Mouse (Mus musculus) embryo, embryonic 11 days (tissue): Measurements from ENCODE around the gene Cnn1.
"Not testable (repeated sequence)": the region's sequence is repeated elsewhere in the genome, so short reads cannot be mapped to it uniquely, and the experiment has no call there.

Experiments used
- DNase-seq: peaks from one replicate; pipeline ENCODE4 v3.0.0-alpha.2; 2015

Gene Cnn1

DNA sequence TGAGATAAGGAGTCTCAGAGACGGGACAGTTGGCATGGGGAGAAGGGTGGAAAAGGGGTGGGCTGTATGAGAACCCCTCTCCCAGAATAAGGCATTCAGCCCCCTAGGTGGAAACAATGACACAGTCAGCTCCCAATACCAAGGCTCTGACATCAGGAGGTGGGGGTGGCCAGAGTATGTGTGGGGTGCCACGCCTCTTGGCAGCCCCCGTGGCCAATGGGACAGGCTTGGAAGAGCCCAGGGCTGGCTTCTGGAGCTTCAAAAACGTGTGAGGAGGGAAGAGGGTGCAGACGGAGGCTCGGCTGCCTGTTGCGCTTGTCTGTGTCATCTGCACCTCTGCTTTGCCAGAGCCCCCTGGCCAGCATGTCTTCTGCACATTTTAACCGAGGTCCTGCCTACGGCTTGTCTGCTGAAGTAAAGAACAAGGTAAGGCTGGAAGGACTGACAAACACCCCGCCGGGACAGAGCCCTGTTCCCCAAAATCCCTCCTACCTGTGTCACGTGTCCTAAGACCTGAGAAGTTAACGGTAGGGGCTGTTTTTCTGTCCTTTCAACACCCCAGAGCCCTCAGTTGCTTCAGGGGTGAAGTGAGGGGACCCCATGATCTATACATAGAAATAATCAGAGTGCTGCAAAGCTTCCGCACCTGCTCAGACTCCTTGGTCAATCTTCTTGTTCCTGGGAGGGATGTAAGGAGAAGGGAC is at the start of gene Cnn1:
Gene Cnn1 (plus strand): TSS at position 224 of the 704 bp plus-strand sequence.
- DNase-seq: peak; percentile 29

DNA sequence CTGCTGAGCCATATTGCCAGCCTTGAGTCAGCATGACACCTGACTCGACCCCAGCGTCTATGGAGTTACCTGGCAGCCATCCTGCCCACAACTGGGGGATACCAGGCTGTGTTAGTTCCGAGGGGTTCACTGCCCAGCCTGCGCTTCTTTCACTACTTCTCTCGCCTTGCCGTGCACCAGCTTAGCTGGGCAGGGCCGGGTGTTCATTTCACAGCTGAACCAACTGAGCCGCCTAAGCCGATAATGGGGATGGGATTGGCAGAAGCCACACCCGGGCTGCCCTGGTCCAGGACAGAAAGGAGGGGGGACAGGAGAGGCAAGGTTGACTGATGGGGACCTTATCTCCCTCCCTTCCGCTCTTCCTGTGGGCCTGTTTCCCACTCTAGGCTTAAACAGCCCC is 49.7 kb upstream of the Cnn1 start:
- no peak for DNase-seq

DNA sequence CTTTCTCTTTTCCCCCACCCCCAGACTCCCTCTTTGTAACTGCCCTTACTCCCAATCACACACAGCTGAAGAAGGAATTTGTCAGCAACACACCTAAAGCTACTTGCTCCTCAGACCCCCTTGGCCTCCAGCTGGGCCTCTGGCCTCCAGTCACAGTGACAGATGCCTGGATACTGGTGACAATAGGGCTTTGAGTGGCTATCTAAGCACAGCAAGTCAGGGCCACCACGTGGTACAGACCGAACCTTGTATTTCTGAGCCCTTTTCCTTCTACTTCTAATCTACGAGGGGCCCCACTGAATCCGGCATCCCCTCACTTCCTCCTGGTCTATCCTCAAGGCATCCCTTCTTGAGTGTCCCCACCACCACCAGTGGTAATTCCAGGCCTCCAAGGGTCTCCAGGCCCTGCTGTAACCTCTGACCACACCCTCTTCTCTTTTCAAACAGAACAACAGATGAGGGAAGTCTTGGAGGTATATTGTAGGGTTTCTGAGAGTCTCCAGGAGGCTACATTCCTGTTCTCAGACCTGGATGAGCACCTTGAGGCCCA is 49.2 kb upstream of the Cnn1 start:
- DNase-seq: peak; percentile 39

DNA sequence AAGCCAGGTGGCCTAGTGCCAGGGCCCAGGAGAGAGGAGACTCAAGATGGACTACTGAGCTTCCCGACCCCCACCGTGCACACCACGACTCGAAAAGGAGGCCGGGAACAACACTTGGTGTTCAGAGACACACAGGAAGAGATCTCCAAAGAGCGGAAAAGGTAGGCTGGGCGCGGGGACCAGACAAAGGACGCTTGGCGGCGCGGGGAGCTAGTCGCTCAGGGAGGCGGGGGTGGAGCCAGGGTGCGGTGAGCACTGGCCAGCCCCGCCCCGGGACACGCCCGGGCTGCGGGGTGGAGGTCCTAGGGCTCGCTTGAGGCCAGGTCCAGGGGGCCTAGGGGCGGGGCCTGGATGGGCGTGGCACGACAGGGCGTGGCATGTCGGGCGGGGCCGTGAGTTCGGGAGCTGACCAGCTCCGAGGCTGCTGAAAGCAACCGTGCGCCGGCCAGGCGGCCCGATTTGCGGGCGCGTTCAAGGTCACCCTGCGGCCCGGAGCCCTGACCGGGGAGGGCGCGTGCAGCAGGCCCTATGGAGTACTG is 48.6 kb upstream of the Cnn1 start:
- DNase-seq: peak; percentile 87

DNA sequence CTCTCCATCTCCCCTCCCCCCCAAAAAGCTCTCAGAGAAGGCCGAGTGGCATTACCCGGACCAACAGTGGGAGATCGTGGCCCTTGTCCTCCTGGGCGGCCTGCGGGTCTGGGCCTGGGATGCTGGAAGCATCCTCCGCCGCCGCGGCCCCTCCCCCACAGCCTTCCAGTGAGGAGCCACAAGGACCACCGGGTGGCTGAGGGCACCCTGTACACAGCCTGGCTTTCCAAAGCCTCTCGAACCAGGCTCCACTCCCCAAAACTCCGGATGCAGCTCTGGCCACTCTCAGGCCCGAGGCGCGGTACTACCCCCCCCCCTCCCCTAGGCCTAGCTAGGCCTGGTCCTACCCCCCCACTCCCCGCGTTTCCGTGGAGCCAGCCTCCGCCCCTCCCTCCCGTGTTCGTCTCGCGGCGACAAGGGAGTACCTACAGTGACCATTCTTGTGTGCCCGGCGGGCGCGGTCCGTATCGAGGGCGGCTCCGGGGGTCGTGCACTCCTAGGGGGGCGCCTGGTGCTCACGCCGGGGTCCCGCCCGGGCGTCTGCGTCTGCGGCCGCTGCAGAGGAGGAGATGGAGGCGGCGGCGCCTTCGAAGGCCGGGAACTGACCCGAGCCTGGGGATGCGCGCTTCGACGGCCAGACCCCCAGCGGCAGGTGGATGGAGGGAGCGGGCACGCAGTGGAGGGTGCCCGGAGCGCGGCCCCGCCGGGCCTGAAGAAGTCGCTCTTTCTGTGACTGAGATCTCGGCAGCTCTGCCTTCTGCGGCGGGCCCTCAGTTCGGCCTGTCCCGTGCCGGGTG is 47.7 kb upstream of the Cnn1 start:
- DNase-seq: peak; percentile 52

DNA sequence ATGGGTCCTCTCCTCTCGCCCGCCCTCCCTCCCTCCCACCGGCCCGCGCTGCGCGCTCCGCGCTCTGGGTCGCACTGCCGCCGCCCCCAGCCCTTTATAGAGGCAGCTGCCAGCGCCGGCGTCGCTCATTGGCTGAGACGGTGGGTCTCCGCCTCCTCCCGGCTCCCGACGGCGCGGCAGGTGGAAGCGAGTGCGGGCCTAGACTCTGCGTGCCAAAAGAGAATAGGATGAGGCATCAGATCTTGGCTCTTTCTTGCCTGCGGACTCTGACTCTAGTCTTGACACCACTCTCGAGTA is 47.1 kb upstream of the Cnn1 start, which contains the start of gene Elavl3:
Gene Elavl3 (minus strand): TSS at position 66 of the 297 bp plus-strand sequence.
- DNase-seq: peak; percentile 85

DNA sequence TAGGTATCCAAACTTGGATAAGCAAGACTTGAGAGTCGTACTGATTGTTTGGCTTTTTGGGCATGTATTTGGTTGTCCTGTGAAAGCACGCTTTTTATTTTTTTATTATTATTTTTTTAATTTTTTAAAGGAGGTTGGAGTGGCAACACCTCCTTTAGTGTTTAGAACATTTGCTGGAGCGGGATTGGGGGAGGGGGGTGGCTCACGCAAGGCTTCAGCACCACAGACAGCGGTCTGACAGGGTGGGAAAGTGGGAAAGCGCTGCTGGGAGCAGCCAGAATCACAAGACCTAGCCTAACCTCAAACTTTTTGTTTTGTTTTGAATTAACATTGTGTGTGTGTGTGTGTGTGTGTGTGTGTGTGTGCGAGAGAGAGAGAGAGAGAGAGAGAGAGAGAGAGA is 45.4 kb upstream of the Cnn1 start:
- peak; percentile 63 for DNase-seq

DNA sequence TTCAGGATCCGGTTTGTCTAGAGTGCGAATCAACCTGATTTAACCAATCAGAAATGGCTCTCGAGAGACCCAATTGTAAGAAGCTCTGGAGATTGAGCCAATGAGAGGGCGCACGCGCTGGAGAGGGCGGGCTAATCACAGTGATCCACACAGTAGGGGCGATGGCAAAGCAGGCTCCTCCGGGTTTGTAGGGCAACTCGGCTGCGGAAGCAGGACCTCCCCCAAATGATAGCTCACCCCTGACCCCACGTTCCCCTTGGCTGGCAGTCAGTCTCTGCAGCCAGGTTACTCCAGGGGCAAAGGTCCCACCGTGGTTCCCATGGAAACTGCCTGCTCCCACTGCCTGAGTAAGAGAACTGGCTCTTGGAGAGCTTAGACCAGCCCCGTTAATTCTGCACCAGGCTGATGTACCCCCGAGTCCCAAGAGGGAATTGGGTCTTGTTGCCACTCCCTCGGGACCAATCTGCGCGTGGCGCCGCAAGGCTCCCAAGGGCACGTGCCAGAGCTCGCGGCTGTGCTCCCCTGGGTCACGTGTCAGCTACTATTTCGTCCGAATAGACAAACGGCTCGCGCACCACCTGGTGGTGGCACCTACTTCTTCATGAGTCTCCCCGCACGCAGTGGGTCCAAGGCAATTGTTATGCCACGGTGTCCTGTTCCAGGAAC is 44.5 kb upstream of the Cnn1 start:
- peak; percentile 92 for DNase-seq

DNA sequence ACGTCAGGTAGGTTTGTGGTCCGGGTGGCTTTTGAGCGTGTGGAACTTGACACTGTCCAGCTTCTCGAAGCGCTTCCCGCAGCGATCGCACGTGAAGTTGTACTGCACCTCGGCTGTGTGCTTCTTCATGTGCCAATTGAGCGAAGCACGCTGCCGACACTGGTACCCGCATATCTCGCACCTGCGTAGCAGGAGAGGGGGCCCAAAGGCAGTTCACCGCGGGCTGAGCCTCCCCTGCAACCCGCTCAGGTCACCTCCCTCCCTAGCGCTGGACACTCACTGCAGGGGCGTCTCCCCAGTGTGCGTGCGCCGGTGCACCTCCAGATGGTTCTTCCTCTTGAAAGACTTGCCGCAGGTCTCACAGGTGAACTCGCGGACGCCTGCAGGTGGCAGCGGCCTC is 43.3 kb upstream of the Cnn1 start:
- no peak for DNase-seq

DNA sequence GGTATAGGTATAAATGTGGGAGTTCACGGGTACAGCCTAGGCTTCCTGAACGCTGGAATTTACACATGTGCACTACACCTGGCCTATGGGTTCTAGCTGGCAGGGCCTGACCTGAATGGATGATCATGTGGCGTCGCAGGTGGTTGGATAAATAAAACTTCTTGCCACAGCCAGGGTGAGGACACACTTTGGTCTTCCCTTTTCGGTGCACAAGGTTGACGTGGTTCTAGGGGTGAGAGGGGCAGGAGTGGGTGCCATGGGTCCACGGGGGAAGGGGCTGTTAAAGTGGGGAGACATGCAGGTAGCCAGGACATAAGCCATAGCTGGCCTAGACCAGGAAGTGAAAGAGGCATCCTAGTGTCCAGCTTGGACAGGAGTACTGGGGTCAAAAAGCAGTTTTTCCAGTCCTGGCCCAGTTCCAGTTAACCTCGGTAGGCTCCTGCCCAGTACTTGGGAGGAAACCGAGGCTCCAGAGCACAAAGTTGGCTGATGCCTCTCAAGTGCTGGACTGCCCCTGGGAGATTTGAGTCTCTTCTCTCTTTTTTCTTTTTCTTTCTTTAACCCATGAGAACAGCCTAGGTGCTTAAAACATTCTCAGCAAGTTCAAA is 42.6 kb upstream of the Cnn1 start:
- DNase-seq: no peak

DNA sequence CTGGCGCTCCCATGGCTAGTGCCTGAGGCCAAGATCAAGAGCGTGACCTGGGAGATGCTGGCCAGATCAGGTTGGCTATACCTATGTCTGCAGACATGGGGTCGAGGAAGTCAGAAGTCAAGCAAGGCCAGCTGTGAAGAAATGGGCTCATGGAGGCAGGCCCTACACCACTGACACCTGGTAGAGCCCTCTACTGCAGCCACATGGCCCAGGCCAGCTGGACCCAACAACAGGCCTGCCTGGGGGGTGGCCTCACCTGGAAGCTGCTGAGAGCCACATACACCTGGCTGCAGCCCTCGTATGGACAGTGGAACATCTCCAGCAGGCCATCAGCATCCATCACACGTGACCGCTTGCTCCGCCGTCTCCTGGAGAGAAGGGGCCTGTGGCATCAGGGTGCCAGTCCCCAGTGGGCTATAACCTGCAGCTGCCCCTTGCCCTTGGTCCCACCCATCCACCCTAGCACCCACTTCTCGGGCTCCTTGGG is 41.9 kb upstream of the Cnn1 start:
- no peak for DNase-seq

DNA sequence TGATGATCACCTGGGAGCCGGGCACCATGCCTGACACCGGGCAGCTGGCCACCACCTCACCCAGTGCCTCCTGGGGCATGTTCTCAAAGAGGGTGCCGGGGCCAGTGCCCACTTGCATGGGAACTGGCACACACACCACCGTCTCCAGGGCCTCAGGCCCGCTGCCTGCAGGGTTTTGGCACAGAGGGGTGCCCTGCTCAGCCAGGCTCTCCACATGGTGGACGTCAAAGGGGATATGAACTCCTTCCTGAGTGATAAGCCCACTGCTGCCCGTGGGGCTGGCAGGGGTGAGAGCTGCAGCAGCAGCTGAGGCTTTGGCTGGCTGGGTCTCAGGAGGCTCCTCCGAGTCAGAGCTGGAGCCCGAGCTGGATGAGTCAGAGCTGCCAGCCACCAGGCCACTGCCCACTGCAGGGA is 41.0 kb upstream of the Cnn1 start:
- no peak for DNase-seq

DNA sequence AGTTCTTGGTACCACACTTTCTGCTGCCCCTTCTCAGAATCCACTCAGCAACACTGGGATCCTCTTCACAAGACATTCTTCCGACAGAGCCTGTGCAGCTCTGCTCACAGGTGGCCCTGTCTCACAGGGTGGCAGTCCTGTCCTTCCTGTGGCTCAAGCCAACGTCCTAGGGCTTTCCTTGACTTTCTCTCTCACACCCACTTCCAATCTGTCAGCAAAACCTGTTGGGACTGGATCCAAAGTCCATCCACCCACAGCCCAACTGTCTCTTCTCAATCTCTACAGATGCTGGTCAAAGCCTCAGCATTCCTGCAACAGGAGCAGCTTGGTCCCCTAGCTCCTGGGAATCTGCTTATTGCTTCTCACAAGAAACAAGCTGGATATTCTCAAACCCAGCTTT is 37.7 kb upstream of the Cnn1 start:
- no peak for DNase-seq

DNA sequence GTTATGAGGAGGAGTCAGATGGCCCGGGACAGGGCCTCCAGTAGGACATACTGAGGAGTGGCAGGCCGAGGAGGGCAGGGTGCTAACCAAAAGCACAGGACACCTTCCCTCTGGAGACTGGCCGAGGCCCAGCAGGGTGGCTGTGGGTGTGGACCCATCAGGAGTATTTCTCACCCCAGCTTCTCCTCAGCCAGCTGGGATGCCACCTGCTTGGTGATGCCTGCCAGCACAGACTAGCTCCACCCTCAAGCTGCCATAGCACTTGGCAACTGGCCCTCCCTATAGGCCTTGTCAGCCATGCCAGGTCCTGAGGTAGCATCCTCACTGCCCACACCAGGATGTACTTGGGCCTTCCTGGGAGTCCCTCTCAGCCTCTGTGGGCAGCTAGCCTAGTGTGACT is 34.7 kb upstream of the Cnn1 start:
- no peak for DNase-seq

DNA sequence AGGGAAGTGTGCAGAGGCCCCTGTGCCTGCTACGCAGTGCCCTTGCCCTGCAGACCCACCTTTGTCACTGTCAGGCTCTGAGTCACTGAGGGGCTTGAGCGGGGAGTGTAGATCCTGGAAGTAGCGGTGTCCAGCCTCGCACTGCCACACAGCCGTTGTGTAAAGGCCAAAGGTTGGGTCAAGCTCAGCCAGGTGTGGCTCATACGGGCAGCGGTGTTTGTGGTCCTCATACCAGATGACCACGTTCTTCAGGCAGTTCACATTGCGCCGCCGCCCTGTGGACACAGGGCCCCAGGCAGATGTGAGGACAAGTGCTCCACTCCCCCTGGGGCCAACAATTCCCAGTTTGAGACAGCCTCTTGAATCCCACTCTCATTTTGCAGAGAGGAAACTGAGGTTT is 33.4 kb upstream of the Cnn1 start:
- no peak for DNase-seq

DNA sequence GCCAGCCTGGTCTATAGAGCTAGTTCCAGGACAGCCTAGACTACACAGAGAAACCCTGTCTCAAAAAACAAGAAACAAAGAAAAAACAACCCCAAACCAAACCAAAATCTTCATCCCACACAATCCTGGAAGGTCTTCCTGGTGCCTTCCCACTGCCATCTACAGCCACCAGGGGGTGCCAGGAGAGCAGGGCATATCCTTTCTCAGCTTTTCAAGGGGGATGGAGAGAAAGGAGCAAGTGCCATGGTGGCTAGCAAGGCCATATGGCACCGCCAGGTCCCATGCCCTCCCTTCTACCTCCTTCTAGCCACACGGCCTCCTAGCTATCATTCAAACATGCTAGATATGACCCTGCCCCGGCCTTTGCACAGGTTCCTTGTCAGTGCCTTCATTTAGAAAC is 32.6 kb upstream of the Cnn1 start:
- peak; percentile 59 for DNase-seq

DNA sequence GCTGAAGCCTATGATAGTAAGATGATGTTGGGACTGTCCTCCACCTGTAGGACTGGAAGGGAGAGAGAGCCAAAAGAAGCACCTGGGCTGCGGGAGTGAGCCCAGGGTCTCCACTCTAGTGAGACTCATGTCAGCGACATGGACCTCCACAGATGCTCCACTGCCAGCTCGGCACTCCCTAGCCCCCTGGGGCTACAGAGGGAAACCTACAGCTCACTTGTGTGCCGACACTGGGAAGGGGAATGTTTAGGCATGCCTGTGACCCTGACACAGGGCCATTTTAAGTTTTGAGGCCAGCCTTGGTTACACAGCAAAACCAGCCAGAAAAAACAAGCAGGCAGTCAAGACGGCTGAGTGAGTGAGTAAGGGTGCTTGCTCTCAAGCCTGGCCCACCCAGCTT is 31.8 kb upstream of the Cnn1 start:
- no peak for DNase-seq

DNA sequence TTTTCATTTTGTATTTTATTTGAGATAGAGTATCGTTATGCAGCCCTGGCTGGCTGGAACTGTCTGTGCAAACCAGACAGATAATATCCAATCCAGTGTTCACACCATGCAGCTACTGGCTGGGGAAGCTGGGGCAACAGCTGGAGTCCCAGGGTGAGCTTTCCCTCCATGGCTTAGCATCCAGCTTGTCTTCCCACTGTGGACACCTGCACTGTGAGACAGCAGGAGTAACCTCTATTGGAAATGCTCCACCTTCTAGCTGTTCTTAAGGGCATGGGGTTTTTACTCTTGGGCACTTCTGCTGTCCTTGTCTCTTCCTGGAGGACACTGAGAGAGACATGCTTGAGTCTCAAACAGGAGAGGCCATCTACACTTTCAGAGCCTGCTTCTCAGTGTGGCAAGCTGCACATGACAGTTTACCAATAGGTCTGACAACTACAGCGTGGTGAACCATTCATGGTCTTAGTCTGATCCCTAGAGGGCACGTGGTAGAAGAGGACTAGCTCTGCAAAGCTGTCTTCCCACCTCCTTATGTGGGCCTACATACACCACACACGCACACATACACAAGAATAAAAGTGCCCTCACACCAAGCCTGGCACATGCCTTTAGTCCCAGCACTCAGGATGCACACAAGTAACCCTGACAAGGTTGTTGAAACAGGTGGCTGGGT is 29.0 kb upstream of the Cnn1 start:
- DNase-seq: no peak

DNA sequence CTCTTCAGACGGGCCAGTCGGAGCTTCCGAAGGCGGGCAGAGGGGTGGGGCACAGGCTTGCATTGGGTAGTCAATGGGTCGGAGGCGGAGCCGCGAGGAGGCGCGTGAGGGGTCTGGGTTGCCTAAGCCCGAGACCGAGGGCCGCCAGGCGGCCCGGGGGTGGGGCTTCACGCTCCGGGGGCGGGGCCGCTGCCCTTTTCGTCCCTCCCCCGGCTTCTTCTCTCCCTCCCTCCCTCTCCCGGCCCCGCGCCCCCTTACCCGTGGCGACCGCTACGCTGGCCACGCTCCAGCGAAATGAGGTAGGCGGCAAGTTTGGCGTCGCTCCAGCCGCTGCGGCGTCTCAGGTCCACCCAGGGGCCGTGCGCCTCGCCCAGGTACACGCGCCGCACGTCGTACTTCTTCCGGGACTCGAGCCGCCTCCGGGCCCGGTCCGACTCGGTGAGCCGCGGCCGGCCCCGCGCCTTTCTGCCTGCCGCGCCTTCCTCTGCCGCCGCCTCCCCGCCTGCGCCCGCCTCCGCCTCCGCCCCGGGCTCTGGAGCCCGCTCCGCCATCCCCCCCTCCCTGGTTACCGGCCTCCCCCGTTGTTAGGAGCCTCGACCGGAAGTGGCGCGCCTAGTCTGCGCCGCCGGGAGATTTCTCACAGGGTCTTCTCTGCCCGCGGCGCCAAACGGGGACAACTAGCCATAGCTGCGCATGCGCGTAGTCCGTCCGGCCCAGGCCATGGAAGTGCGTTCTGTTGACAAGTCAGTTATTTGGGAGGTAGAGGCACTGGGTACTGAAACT is 28.0 kb upstream of the Cnn1 start, which contains the start of the genes Gm49318 and Zfp653:
Gene Gm49318 (minus strand): TSS at position 469 of the 783 bp plus-strand sequence.
Gene Zfp653 (minus strand): TSS at position 586 of the 783 bp plus-strand sequence.
- DNase-seq: peak; percentile 99

DNA sequence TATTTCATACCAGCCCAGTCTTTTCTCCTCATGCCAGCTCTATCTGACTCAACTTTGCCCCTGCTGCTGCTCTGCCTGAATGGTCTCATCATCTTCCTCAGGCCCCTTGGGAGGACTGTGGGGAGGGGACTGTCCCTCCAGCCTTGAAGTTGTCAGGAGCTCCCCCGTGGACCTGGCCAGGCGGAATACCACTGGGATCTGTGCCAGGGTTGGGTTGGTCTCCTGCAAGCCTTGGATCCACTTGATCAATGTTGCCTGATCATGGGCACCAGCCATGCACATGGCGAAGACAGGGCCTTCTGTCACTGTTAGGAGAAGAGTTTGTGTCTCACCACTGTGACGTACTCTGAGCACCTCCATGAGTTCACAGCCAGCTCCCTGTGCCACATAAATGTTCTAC is 26.7 kb upstream of the Cnn1 start:
- no peak for DNase-seq

DNA sequence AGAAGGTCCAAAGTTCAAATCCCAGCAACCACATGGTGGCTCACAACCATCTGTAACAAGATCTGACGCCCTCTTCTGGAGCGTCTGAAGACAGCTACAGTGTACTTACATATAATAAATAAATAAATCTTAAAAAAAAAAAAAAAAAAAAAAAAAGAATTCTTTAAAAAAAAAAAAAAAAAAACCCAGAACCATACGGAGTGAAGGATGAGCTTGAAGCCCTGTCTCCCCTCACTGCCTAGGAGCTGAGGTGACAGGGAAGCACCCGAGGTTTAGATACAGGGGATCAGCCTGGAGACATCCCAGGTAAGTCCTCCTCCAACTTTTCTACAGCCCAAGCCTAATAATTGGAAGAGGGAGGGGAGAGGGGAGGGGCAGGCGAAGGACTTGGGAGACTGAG is 23.2 kb upstream of the Cnn1 start:
- DNase-seq: not testable (repeated sequence)
